Mouse (Mus musculus) ES-Bruce4 (cell line): ENCODE measurements around the gene Csf2rb2.

Experiments used
- CTCF ChIP-seq: IDR thresholded peaks from one replicate; pipeline ENCODE4 v1.8.1; 2011; ENCODE audit warnings: low read depth, low read length
- EP300 ChIP-seq: IDR thresholded peaks from 2 replicates; pipeline ENCODE4 v1.6.1; 2011; ENCODE audit warnings: low read depth, low read length; ENCODE audit not compliant: insufficient read depth
- POLR2A ChIP-seq: IDR thresholded peaks from one replicate; pipeline ENCODE4 v1.8.1; 2011; ENCODE audit warnings: low read length; ENCODE audit not compliant: insufficient read depth

DNA sequence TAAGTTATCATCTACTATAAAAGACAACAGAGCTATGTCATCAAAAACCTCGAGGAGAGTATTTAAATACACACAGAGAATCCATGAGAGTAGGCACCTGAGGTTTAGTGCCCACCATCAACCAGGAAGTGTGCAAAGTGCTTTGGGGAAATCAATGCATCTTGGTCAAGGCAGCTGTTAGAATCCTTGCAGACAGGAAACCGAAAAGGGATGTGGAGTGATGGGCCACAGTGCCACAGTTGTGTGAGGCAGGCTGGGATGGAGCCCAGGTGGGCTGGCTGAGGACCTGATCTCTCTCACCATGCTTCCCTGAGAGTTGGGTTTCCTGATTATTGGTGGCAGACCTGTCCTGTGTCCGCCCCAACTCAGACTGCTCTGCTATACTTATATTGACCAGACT, 5.9 kb downstream of the Csf2rb2 start:
- TF ChIP-seq CTCF (no peak), EP300 (no peak), POLR2A (no peak)
